Mouse (Mus musculus): Measurements from ENCODE around the gene Rgs16.

DNA sequence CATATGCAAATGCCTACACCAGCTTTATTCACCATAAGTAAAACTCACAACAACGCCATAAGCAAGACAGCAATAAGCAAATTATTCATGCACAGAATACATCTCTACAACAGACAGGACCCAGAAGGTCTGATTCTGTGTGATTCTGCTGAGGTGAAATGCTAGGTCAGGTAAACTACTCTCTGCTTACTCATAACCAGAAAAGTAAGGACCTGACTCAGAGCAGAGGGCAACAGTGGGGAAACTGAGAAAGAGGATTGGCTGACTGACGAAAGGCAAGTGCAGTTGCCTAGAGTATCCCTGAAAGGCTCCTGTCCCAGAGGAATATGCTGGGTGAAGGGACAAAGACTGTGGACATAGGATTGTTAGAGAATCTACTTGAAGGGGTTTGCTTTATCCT is 27.5 kb upstream of the Rgs16 start:
- no peak for TF ChIP-seq CTCF (conservative IDR thresholded peaks at IDR 0.05; ENCODE audit: low read length)
- TF ChIP-seq POU5F1 (IDR thresholded peaks at IDR 0.05; ENCODE audit: borderline replicate concordance, low read length): no peak
- TF ChIP-seq NANOG (IDR thresholded peaks at IDR 0.05; ENCODE audit: borderline replicate concordance, low read length): no peak

All from E14TG2a.4 (cell line).